Mouse (Mus musculus) spleen, postnatal 36 days (tissue): Measurements from ENCODE around the gene Scaf8.

Experiments used
- DNase-seq, 2 experiments: peaks; one replicate each; pipeline ENCODE4 v3.0.0; 2022; ENCODE audit warnings: low spot score in 2 of 2, mixed read lengths in 1 of 2

The Scaf8 gene

GRCm38 (mm10) chr17:3207529-3208240 lies 92.9 kb downstream of the Scaf8 start:
- DNase-seq, result no peak

DNA sequence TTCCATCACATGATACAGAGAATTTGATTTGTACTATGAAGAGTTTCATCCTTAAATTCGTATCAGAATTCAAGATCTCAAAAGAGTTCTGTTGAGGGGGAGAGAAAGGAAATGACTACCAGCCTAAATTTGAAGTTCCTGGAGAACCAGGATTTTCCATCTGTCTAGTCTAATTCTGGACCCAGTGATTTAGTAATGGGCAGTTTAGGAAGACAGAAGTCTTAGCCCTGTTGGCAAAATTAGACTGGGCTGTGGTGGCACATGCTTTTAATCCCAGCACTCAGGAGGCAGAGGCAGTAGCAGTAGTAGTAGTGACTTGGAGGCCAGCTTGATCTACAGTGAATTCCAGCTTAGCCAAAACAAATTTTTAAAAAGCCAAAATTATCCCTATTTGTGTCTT lies 93.7 kb downstream of the Scaf8 start:
- DNase-seq, result no peak

GRCm38 (mm10) chr17:3209581-3209980 lies 94.8 kb downstream of the Scaf8 start:
- DNase-seq, result no peak

DNA sequence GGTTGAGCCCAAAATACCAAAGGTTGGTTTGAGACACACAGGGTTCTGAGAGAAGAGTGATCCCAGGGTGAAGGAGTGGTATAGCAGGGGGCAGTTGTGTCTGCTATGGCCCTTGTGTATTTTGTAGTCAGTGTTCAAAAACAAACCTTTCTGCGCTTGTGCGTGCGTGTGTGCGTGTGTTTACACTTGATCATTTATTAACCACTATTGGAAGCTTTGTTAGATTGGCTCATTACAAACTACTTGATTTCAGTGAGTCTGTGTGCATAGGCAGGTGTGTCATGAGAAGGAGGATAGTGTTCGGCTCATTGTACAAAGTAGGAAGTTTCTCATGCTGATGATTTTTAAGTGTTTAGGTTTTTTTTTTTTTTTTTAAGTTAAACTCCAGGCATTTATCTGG lies 95.4 kb downstream of the Scaf8 start:
- no peak for DNase-seq

- DNase-seq, result no peak
These were observed 97.3 kb downstream of the Scaf8 start for GRCm38 (mm10) chr17:3212105-3212504.

- no peak for DNase-seq
These were observed 98.1 kb downstream of the Scaf8 start for GRCm38 (mm10) chr17:3212886-3213285.

GRCm38 (mm10) chr17:3214852-3215251 lies 100.1 kb downstream of the Scaf8 start:
- no peak for DNase-seq

- DNase-seq, result no peak
These were observed 102.3 kb downstream of the Scaf8 start for GRCm38 (mm10) chr17:3217023-3217422.

GRCm38 (mm10) chr17:3218364-3218763 lies 103.6 kb downstream of the Scaf8 start:
- no peak for DNase-seq

GRCm38 (mm10) chr17:3218916-3219315 lies 104.1 kb downstream of the Scaf8 start:
- DNase-seq, result no peak

DNA sequence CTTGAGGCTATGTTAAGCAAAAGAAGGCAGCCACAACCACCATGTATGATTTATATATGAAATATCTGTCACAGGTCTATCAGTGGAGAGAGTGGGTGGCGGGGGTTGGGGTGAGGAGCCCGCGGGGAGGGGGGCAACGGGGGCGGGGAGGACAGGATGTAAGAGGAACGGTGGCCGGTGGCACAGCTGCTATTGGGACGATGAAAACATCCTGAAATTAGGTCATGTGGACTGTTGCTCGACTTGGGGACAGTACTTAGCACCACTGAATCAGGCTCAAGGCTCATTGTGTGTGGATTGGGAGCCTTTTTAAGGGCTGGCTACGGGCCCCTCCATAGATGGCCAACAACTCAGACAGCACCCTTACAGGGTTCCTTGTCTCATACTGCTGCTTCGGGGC lies 105.4 kb downstream of the Scaf8 start:
- no peak for DNase-seq

- DNase-seq, result no peak
These were observed 108.3 kb downstream of the Scaf8 start for GRCm38 (mm10) chr17:3223071-3223470.

GRCm38 (mm10) chr17:3223721-3224120 lies 108.9 kb downstream of the Scaf8 start:
- no peak for DNase-seq

GRCm38 (mm10) chr17:3224383-3225106 lies 109.8 kb downstream of the Scaf8 start:
- DNase-seq, result peak; percentile 71 to 76

- DNase-seq, result peak; percentile 5 to 29
These were observed 115.6 kb downstream of the Scaf8 start for GRCm38 (mm10) chr17:3230231-3231000.

GRCm38 (mm10) chr17:3232626-3233025 lies 117.9 kb downstream of the Scaf8 start:
- DNase-seq, result no peak

- DNase-seq, result no peak
These were observed 128.9 kb downstream of the Scaf8 start for GRCm38 (mm10) chr17:3243672-3244071.

- no peak for DNase-seq
These were observed 130.3 kb downstream of the Scaf8 start for GRCm38 (mm10) chr17:3244881-3245739.

DNA sequence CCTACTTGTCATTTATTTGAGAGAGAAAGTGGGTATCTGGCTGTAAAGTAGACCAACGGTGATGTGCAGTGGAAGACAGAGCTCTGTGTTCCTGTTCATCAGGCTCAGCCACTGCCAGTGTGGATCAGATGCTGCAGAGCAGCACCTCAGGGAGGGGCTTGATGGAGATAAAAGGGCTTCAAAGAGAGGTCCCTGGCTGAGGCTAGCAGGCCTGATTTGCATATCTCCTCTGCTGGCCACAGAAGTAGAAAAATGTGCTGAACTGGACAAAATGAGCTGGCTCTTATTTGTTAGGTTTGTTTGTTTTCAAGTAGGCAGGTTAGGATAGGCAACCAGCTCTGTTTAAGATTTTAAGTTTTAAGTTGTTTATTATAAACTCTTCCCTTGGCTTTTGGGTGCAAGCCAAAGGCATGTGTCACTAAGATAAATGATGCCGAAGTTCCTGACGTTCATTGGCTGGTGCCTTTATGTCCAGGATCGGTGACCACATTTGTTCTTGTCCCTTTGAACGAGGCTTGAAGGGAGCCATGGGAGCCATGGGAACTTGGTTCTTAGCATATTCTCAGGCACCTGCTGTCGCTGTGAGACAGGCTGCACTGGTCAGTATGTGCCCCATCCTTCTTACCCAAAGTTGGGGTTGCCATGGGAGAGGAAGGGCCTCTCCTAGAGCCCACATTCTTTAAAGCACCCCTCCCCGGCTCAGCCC lies 132.0 kb downstream of the Scaf8 start:
- no peak for DNase-seq
